Mouse (Mus musculus) adrenal gland, adult 18-20 months (tissue): ENCODE measurements at regions not wholly inside any gene's neighbourhood (a gene's known extent, or its start where the extent isn't known, plus 50 kb on each side); places are given as distances from the start of the nearest gene placed in this dataset.

Source experiments
- DNase-seq, 2 experiments: peaks; one replicate each; pipeline ENCODE4 v3.0.0; 2021 to 2022; ENCODE audit warnings: low spot score in 2 of 2

- DNase-seq = no peak
Observed at GRCm38 (mm10) chr7:37336171-37336850, 437.1 kb downstream of the Zfp536 start.

DNA sequence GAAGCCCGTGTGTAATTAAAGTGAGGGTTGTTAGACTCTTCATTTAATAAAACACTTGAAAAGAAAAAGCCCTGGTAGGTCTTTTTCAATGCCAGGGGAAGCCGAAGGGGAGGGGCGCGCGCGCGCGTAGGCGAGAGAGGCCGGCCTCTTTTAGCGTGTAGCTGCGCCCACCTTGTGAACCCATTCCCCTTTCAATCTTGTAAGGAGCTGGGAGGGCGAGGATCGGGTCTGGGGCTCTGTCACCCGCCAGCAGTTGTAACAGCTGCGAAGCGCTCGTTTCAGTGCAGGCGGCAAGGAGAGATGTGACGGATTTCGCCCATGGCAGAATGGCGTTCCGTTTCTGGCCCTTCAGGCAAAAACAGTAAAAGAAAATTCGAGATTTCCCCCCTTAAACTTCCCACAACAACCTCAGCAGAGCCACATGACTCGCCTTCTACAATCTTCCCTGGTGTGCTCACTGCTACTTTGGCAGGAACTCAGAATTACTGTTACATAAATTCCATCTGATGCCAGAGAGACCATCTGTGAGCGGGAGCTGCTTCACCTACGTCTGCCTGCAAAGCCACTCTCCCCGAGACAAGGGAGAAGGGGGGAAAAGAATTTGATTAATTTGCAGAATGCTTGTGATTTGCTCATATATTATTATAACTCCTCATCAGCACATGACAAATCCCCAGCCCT, 436.4 kb downstream of the Zfp536 start:
- no peak for DNase-seq

DNA sequence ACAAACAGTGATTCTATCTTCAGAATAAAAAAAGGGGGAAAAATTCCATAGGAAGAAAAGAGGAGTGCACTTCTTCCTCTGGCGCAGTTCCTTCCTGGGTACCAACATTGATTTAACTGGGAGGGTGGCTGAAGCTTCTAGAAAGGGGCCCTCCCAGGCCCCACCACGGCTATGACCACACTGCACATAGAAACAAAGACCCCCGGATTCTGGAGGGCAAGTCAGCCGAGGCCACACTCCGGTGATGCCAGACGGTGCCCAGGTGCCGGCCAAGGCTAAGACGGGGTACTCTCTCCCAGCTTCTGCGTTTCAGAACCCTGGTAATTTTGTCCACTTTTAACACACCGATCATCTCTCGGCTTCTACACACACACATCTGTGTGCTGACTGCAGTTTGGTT, 435.8 kb downstream of the Zfp536 start:
- no peak for DNase-seq

DNA sequence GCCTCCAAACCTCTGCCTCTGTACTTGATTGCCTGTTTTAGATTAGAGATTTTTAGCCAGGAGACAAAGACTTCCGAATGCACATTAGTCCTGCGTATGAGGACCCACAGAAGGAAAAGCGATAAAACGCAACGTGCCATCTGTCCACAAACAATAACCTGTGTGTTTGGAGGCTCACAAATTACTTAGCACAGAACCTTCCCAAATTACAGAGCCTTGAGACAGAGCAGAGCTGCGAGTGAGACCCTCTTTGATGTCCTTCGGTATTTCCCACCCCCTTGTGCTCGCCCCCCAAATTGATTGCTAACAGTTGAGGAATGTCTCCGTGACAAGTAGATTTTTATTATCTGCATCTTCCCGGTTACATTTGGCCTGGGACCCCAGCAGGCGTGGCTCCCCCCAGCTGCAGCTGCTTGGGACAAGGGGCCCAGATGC, 435.4 kb downstream of the Zfp536 start:
- no peak for DNase-seq

DNA sequence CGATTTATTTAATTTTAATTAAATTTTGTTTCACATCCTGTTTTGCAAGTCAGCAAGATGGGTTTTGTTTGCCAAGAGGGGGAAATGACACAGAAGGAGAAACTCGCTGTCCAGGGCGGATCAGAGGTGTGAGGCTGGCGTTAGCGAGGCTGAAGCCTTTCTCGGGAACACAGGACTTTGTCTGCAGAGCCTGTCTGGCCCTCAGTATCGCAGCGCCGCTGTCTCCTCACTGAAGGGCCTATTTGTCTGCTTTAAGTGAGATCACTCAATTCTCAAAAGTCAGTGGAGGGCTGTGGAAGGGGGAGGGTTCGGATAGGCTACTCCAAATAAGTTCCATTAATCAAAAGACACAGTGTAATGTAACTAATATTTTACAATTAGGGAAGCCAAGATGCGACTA, 430.8 kb downstream of the Zfp536 start:
- no peak for DNase-seq

DNA sequence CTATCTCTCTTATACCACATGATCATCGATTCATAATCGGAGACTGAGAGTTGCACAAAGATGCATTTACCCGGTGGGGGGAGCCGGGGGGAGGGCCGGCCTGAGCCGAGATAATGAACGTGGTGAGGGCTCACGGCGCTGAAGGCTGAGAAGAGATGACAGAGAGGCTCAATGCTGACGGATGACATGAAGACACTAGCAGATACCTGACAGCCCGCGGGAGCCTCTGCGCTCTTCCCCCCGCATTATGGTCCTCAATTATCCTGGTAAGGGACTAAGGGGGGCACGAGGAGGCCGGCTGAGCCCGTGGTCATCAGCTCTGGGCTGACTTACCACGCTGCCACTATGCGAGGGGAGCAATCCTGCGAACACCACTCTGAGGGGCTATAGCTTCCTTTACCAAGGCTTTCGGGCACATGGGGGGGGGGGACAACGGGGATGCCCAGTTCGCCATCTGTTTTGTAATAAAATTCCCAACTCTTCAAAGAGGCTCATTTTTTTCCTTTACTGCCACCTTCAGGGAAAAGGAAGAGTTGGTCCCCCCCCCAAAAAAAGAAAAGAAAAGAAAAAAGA, 430.3 kb downstream of the Zfp536 start:
- DNase-seq = no peak

DNA sequence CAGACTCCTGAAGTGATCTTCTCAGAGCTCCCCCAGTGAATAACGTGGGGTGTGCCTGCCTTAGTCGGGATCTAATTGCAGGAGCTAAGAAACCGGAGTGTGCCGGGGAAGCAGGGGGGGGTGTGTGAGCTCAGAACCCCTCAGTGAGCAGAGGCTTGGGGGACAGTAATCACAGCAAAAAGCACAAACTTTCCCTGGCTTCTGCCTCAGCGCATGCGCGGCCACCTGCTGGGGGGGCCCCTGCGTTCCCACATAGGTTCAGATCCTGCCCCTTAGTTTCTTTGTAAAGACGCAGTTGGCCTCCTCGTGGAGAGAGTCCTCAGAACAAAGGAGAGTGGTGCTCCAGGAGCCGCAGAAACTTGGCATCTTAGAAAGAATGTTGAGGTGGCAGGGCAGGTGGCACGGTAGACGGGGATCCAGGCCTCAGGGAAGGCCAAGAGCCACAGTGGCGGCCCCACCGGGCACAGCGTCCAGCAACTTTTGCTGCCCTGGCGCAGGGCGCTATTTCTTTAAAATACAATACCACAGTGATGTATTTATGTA, 429.7 kb downstream of the Zfp536 start:
- DNase-seq = no peak

DNA sequence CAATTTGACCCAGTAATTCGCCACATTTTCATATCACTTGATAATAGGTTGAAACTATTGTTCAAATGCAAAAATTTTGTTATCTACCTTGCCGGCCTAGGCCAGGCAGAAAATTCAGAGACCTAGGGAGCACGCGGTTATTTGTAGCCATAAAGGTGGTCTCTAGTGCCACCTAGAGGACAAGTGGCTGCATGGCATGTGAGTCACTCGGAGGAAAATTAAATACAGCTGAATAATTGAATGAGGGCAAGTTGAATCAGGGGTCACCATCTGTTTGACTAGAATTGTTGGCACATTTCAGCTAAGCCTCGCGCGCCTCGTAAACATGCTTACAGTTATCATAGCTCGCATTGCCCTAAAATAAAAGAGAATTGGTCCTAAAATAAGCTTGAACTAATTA, 427.4 kb downstream of the Zfp536 start:
- DNase-seq = peak; percentile 54 to 62

DNA sequence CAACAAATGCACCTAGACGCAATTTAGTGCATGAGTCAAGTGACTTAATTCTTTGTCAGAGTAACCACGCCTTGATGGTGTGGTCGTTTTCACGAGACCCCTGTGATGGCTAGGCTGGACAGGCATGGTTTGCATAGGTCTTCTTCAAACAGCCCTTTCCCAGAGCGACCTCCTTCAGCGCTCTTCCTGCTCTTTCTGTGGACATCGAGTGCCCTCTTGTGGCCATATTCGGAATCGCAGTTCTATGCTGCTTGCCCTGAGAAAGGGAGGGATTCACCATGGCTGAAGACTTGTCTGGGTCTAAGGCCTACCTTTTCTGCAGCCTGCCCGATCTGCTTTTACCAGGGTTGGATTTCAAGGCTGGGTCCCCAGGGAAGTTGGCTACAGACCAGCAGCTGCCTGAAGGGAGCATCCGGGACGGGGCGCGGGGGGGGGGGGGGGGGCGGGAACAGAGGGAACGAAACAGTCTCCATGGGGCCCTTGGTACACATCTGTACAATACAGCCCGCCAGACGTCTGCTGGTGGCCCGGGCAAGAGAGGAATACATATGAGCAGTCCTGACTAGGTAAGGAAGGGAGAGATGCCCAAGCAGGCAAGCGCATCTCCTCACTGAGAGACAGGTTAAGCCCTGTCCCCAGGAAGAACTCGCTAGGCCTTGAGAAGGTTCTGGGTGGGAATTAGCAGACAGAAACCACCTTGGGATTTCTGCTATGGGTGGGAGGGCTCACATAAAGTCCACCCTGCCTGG, 415.6 kb downstream of the Zfp536 start:
- peak; percentile 88 to 89 for DNase-seq

DNA sequence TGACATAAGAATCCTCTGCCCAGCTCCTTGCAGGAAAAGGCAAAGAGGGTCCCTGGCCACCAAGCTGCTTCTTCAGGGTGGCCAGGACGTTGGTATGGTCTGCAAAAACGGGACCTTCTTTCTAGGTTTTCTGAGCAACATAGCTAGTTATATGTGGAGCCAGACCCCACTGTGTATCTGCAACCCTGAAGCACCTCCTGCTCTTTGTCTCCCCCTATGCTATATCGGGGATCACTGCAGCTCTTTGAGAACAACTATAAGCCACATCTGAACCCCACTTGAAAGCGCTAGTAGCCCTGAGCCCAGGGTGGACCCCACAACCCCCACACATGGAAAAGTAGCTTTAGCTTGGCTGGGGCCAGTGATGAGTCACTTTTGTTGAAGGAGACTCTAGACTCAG, 414.9 kb downstream of the Zfp536 start:
- no peak for DNase-seq

DNA sequence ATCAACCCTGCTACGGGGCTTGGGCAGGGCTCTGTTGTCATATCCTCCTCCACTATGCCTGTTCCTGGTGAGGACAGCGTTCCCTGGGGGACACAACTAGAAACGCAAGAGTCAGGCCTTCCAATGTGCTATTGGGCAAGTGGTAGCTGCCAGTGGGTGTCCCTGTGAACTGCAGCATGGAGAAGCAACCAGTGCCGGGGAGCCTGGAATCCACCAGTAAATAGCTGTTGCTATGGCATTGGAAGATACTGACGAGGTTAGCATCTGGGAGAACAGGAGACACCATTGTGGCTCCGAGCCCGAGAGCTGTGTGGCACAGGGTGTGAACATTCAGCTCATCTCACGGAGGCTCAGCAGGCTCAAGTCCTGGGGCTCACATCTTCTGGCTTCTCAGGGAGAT, 414.0 kb downstream of the Zfp536 start:
- DNase-seq = no peak

GRCm38 (mm10) chr7:37360171-37360570, 413.3 kb downstream of the Zfp536 start:
- DNase-seq = peak in 1 of 2 experiments; percentile 18

GRCm38 (mm10) chr7:37361802-37362441, 411.5 kb downstream of the Zfp536 start:
- peak; percentile 28 to 36 for DNase-seq

GRCm38 (mm10) chr7:37362879-37363278, 410.6 kb downstream of the Zfp536 start:
- DNase-seq = no peak

DNA sequence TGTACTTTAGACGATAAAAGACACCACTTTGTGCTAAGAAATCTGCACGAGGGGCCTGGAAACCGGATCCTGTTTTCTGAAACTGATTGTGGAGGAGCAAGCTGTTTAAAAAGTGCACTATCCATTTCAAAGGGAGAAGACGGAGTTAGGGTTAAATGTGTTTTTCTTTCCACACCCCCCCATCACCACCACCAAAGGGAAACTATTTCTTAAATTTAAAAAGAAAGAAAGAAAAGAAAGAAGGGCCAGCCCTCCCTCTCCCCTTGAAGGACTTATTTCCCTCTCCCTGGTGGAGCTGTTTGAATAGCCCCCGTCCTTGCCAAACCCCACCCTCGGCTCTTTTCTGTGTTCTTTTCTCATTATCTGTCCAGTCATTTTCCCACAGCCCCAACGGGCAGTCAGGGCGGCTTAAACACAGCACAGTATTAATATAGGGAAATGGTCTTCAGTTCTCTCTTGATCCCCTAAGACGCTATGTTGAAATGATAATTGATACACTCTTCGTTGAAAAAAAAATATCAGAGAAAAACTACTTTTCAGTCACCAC, 409.7 kb downstream of the Zfp536 start:
- no peak for DNase-seq

DNA sequence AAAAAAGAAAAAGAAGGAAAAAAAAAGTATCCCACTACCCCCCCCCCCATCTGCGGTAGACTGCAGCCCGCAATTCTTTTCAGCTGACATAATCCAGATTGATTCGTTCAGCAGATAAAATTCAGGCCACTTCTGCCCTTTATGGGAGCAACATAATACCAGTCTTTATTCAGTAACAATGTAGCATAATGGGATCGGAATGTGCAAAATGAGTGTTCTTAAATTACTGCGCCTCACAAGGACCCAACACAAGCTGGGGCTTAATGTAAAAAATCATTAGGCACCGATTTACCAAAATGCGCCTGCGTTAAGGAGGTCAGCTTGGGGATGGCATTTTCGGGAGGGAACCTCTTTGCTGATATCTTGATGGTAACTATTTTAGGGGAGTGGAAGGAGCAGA, 409.2 kb downstream of the Zfp536 start:
- DNase-seq = no peak

DNA sequence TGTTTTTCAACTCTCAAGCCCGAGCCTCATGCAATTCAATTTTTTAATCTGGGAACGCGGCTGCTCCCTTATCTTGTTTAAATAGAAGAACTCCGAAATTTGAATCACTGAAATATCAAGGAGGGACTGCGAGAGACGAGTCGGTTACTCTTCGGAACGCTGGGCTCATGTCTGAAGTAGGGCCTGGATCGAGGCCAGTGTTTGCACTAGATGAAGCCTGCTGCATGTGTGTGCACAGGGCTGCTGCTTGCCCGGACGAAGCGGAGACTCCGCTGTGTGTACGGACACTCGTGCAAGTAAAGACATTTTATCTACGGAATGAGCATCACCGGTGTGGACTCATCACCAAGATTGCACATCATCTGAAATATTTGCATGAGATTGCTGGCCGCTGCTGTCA, 407.4 kb downstream of the Zfp536 start:
- DNase-seq = no peak

GRCm38 (mm10) chr7:37369698-37370097, 403.7 kb downstream of the Zfp536 start:
- DNase-seq = no peak

DNA sequence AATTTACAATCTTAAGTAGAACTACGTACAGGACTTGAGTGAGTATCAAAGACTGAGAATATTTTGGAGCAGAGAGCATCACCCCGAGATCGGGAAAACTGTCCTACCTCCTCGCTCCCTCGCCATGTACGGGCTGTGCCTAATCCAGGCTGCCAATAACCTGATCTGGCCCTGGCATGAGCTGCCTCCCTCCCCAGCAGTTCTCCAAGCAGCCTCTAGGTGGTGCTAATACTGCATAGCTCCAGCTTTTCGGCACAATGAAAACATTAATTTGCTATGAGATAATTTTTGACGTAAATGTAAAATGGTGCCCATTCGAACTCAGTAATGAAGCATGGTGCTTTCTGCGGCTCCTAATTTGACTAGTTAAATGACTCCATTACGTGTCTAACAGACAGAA, 399.6 kb downstream of the Zfp536 start:
- DNase-seq = peak; percentile 69 to 72

DNA sequence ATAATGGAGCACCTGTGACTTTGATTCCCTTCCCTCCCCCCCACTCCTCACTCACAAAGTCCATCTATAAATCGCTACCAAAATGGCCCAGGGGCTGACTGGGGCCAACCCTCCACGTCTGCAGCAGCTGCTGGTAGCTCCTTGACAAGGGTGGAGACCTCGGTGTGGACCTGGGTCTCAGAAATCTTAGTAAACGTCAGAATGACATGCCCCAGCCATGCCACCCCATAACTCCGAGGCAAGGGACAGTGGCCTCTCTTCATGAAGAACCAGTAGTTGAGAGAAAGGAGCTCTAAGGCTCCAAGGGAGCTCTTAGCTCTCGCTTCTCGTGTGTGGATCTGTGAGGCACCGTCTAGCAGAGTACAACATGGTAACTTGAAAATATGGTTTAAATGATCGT, 398.4 kb downstream of the Zfp536 start:
- no peak for DNase-seq

- no peak for DNase-seq
Observed at GRCm38 (mm10) chr7:37375591-37375990, 397.9 kb downstream of the Zfp536 start.
